In the genomic region with DNA sequence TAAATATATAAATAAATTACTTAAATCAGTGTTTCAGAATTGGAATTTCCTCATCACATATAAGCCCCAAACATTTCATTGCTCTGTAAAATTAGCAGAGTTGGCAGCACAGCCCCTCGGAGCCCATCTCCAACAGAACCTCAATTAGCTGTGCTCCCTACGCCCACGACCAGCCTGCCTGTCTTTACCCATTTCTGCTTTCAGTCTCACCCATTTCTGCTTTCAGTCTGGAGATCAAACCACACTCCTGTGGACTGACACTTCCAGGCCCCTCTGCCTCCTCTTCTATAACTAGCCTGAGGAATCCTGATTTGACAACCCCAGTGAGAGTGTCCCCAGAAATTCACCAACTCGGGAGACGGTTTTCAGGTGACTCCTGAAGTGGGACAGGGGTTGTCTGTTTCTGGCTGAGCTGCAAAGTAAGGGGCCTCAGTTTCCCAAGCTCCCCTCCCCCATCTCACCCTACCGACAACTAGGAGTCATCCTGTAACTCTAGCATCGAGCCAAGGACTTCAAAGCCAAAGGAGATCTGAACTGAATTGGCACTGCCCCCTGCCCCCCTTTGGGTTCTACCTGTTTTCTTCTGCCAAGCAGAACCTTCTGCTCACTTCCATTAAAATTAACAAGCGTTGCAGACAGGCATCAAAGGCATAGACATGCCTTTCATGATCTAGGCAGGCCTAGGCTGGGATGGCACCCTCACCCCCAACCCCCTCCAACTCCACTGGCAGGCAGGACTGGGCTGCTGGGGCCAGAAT, we compare ENCODE assay signal across 29 mouse cellular contexts. TPM values are rescaled to one million over a fixed set of nuclear protein-coding genes. Genes with fewer than 3 reads are reported as not detected.
DNase-seq lines count a peak whose midpoint lies in the region; ATAC-seq lines count a peak whose summit lies in the region.
"Had no signal": no experiment of that assay in that cellular context is flagged by ENCODE, and none has a peak within 500 bp of the region (broad histone marks: within the 10 kb centered on the region; RNA-seq: fewer than 3 reads in every experiment).

No protein-coding gene starts in this region.

- H3K9ac ChIP-seq in forebrain, embryonic 13.5 days, result no peak overlapping the region
- H3K9ac ChIP-seq: embryonic facial prominence, embryonic 12.5 days; limb, embryonic 13.5 days; liver, embryonic 13.5 days; lung, embryonic 14.5 days; neural tube, embryonic 12.5 days had no signal

- no peaks in the 10 kb centered on the region for H3K27me3 ChIP-seq in forebrain, embryonic 13.5 days
- H3K27me3 ChIP-seq: limb, embryonic 13.5 days; neural tube, embryonic 12.5 days had no signal

- 47% methylated on average over 8 of the region's 8 CpGs for WGBS in forebrain, embryonic 13.5 days

- peak overlapping the region; percentile 51 for H3K27ac ChIP-seq in forebrain, embryonic 13.5 days
- H3K27ac ChIP-seq: embryonic facial prominence, embryonic 12.5 days; limb, embryonic 13.5 days; liver, embryonic 13.5 days; midbrain, embryonic 10.5 days; neural tube, embryonic 12.5 days had no signal

- ATAC-seq in forebrain, embryonic 13.5 days, result no peak
- ATAC-seq: activated CD4-positive, CD25-positive, alpha-beta regulatory T cell, adult 4 months had no signal

- H3K4me1 ChIP-seq in forebrain, embryonic 13.5 days, result peaks cover 59% of the 10 kb centered on the region

- peak; percentile 42 to 61 for DNase-seq in cerebellum, postnatal 14 days
- no peak for DNase-seq in cerebellum, adult 18-20 months
- DNase-seq in A20 (ENCODE audit: low read depth, low spot score), result peak; percentile 41
- peak; percentile 46 to 47 for DNase-seq in layer of hippocampus, adult 8-10 months (ENCODE audit: low spot score in 2 of 2)
- DNase-seq in thymus, postnatal 36 days, result no peak
- DNase-seq in left cerebral cortex, postnatal 36 days (ENCODE audit: low spot score in 2 of 2), result no peak
- DNase-seq in retina, postnatal 1 day, result no peak
- DNase-seq: adrenal gland, postnatal 10 days; cerebellum, adult 11-12 months; gastrocnemius, postnatal 36 days; heart, postnatal 10 days; kidney, adult 18-20 months; liver, embryonic 13.5 days; lung, embryonic 14.5 days; lung, postnatal 36 days; right cerebral cortex, postnatal 14 days; spleen, adult 18-20 months had no signal

- intact Hi-C loops in left cerebral cortex, postnatal 36 days (cut with DNase I), result no loop called here

- H3K36me3 ChIP-seq in forebrain, embryonic 13.5 days (ENCODE audit: poor library complexity, severe bottlenecking), result no peaks in the 10 kb centered on the region
- H3K36me3 ChIP-seq: embryonic facial prominence, embryonic 12.5 days; G1E; limb, embryonic 13.5 days; liver, embryonic 13.5 days; midbrain, embryonic 10.5 days; neural tube, embryonic 12.5 days had no signal

- no peaks in the 10 kb centered on the region for H3K9me3 ChIP-seq in forebrain, embryonic 13.5 days (replicated peaks)
- H3K9me3 ChIP-seq: embryonic facial prominence, embryonic 12.5 days; G1E; limb, embryonic 13.5 days; liver, embryonic 13.5 days; midbrain, embryonic 10.5 days; neural tube, embryonic 12.5 days had no signal

- H3K4me3 ChIP-seq in forebrain, embryonic 13.5 days, result no peak overlapping the region
- H3K4me3 ChIP-seq: embryonic facial prominence, embryonic 12.5 days; erythroblast, embryonic 14.5 days; limb, embryonic 13.5 days; liver, embryonic 13.5 days; midbrain, embryonic 10.5 days; neural tube, embryonic 12.5 days had no signal

- H3K4me2 ChIP-seq in forebrain, embryonic 13.5 days, result no peak overlapping the region
- H3K4me2 ChIP-seq: embryonic facial prominence, embryonic 12.5 days; heart, embryonic 11.5 days; limb, embryonic 13.5 days; liver, embryonic 13.5 days; lung, embryonic 14.5 days; neural tube, embryonic 12.5 days had no signal

RNA-seq across cellular contexts. Expression of gene Mt4, which starts 14.1 kb away (rescaled TPM):
- polyA plus RNA-seq in forebrain, embryonic 13.5 days (2015; fragmentation: Nextera tagmentation; extraction: Ambion mirVana), result not detected in 2 replicates
- total RNA-seq in layer of hippocampus, adult 8-10 months (2022), result not detected
- not detected for total RNA-seq in left cerebral cortex, postnatal 36 days (2021)
- total RNA-seq: adrenal gland, postnatal 10 days; G1E; gastrocnemius, postnatal 36 days; heart, postnatal 10 days; left cerebral cortex, postnatal 10 days; monocyte, adult 5-6 weeks had no signal
- polyA plus RNA-seq: activated CD4-positive, CD25-positive, alpha-beta regulatory T cell, adult 4 months; embryonic facial prominence, embryonic 12.5 days; erythroblast, embryonic 14.5 days; G1E; heart, embryonic 11.5 days; hindbrain, embryonic 11.5 days; limb, embryonic 13.5 days; lung, embryonic 14.5 days; midbrain, embryonic 10.5 days; neural tube, embryonic 12.5 days had no signal

RNA-seq across cellular contexts. Expression of gene Bbs2, which starts 24.2 kb away (rescaled TPM):
- polyA plus RNA-seq in forebrain, embryonic 13.5 days (2015; fragmentation: Nextera tagmentation; extraction: Ambion mirVana), result 16.9 and 23.7 TPM in 2 replicates
- total RNA-seq in layer of hippocampus, adult 8-10 months (2022), result 10 to 100 TPM; 26.5 to 30.1 (median 27.9) TPM
- total RNA-seq in left cerebral cortex, postnatal 36 days (2021), result 10 to 100 TPM; 25.4 to 35.3 TPM

RNA-seq across cellular contexts. Expression of gene Mt3, which starts 29.5 kb away (rescaled TPM):
- polyA plus RNA-seq in forebrain, embryonic 13.5 days (2015; fragmentation: Nextera tagmentation; extraction: Ambion mirVana), result 188 and 208 TPM in 2 replicates
- 1,000 to 10,000 TPM in 2 of 4 experiments, 100 to 1,000 TPM in 2; 946 to 1,303 (median 1,087) TPM for total RNA-seq in layer of hippocampus, adult 8-10 months (2022)
- 100 to 1,000 TPM; 854 to 931 TPM for total RNA-seq in left cerebral cortex, postnatal 36 days (2021)
- total RNA-seq: G1E; monocyte, adult 5-6 weeks had no signal
- polyA plus RNA-seq: activated CD4-positive, CD25-positive, alpha-beta regulatory T cell, adult 4 months; erythroblast, embryonic 14.5 days; G1E had no signal

RNA-seq across cellular contexts. Expression of gene Mt2, which starts 49.6 kb away (rescaled TPM):
- 41.0 and 48.0 TPM in 2 replicates for polyA plus RNA-seq in forebrain, embryonic 13.5 days (2015; fragmentation: Nextera tagmentation; extraction: Ambion mirVana)
- total RNA-seq in layer of hippocampus, adult 8-10 months (2022), result 1,000 to 10,000 TPM in 1 of 4 experiments, 100 to 1,000 TPM in 3; 368 to 1,095 (median 602) TPM
- 100 to 1,000 TPM; 463 to 490 TPM for total RNA-seq in left cerebral cortex, postnatal 36 days (2021)
- total RNA-seq: monocyte, adult 5-6 weeks had no signal
- polyA plus RNA-seq: activated CD4-positive, CD25-positive, alpha-beta regulatory T cell, adult 4 months had no signal

RNA-seq across cellular contexts. Expression of gene Mt1, which starts 56.0 kb away (rescaled TPM):
- 91.0 and 105 TPM in 2 replicates for polyA plus RNA-seq in forebrain, embryonic 13.5 days (2015; fragmentation: Nextera tagmentation; extraction: Ambion mirVana)
- total RNA-seq in layer of hippocampus, adult 8-10 months (2022), result 1,000 to 10,000 TPM in 1 of 4 experiments, 100 to 1,000 TPM in 3; 351 to 1,100 (median 605) TPM
- 100 to 1,000 TPM; 556 to 573 TPM for total RNA-seq in left cerebral cortex, postnatal 36 days (2021)

Comparison
In these comparisons a context has a peak if more than half of its experiments do, and no peak if none do; other contexts are left out.
1. DNase-seq: peak in cerebellum, postnatal 14 days (2 of 2), A20 (single experiment) and layer of hippocampus, adult 8-10 months (2 of 2); none in cerebellum, adult 18-20 months (0 of 2), thymus, postnatal 36 days (0 of 2), left cerebral cortex, postnatal 36 days (0 of 2) and retina, postnatal 1 day (single experiment).